Mouse (Mus musculus) E14TG2a.4 (cell line): Measurements from ENCODE around the gene Cenpe.
A peak's percentile ranks its signal among the peaks of the same experiment; 100 is the strongest.

ENCODE experiments used
- H3K27me3 ChIP-seq: 2 replicates; pipeline ENCODE4 v1.6.1; 2014; ENCODE audit warnings: low read length, control low read depth; ENCODE audit not compliant: insufficient read depth
- H3K36me3 ChIP-seq: 2 replicates; pipeline ENCODE4 v1.6.1; 2014; ENCODE audit warnings: low read length, control low read depth; ENCODE audit not compliant: insufficient read depth
- H3K4me1 ChIP-seq: replicated peaks from 2 replicates; pipeline ENCODE4 v1.6.1; 2014; ENCODE audit warnings: low read depth, low read length, control low read depth
- H3K4me3 ChIP-seq: replicated peaks from 2 replicates; pipeline ENCODE4 v1.5.1; 2014; ENCODE audit warnings: mild to moderate bottlenecking, low read length
- H3K9me3 ChIP-seq: 2 replicates; pipeline ENCODE4 v1.6.1; 2014; ENCODE audit warnings: low read length, control low read depth
- CTCF ChIP-seq: conservative IDR thresholded peaks from 2 replicates; pipeline ENCODE4 v1.5.1; 2014; ENCODE audit warnings: low read length
- NANOG ChIP-seq: IDR thresholded peaks from 2 replicates; pipeline ENCODE4 v1.6.1; 2014; ENCODE audit warnings: borderline replicate concordance, low read length, mixed read lengths
- POU5F1 ChIP-seq: IDR thresholded peaks from 2 replicates; pipeline ENCODE4 v1.6.1; 2014; ENCODE audit warnings: low read length, borderline replicate concordance

Gene Cenpe

DNA sequence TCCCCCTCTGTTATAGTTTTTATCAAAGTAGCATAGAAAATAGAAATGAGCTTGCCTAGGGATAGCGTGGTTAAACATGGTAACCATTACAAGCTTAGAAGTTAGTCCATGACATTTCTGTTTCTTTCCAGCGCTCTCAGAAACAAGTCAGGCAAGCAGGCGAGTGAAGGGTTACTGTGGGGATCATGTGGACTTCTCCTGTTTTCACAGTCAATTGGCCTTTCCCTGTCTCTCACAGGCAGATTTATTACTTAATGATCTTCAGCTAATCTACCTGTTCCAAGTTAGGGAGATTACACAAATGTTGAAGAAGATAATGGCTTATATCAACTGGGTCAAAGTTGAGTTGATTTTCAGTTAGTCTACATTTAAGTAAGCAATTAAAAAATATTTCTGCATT is 20.1 kb downstream of the Cenpe start:
- H3K9me3 ChIP-seq = peaks cover 9% of the 10 kb centered on the region
- peaks cover 91% of the 10 kb centered on the region for H3K36me3 ChIP-seq
- TF ChIP-seq NANOG (no peak), POU5F1 (no peak), CTCF (no peak)
- H3K4me1 ChIP-seq = no peaks in the 10 kb centered on the region
- no peak overlapping the region for H3K4me3 ChIP-seq
- H3K27me3 ChIP-seq = no peaks in the 10 kb centered on the region

DNA sequence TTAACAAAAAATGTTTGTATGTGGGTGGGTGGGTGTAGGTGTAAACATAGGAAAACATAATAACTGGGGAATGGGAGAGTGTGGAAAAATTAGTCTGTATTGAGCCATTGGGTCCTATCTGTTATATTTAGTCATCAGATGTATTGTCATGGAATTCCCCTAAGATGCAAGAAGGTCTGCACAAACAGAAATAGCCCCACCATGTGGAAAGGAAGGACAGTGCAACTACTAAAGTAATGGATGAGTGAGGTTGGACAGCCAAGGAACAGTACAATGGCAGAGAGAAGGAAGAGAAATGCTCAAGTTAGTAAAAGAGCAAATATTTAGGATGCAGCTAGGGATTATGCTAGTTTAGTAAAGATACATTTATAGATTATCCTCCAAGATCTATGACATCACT is 33.4 kb downstream of the Cenpe start:
- TF ChIP-seq NANOG = no peak
- peak; percentile 46 for TF ChIP-seq CTCF
- Histone ChIP-seq H3K27me3 (no peaks in the 10 kb centered on the region), H3K9me3 (no peaks in the 10 kb centered on the region), H3K4me1 (0 out of 2 replicates have a peak, but pooled peaks cover 4% of the 10 kb centered on the region), H3K36me3 (peaks cover 100% of the 10 kb centered on the region), H3K4me3 (no peak overlapping the region)

DNA sequence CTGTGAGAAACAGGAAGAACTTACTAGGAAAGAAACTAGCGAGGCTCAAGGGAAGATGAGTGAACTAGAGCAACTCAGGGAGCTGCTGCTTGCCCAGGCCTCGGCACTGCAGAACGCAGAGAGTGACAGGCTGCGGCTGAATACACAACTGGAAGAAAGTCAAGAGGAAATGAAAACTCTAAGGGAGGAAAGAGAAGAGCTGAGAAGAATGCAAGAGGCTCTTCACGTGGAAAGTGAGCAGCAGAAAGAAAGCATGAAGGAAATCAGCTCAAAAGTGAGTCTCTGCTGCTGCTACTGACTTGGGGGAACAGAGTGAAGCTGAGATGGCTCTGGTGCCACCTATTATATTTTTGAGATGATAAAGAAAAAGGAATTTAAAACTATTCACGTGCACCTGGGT is 34.5 kb downstream of the Cenpe start:
- H3K9me3 ChIP-seq = no peaks in the 10 kb centered on the region
- TF ChIP-seq CTCF = no peak
- no peak for TF ChIP-seq NANOG
- H3K27me3 ChIP-seq = no peaks in the 10 kb centered on the region
- H3K4me1 ChIP-seq = 0 out of 2 replicates have a peak, but pooled peaks cover 4% of the 10 kb centered on the region
- H3K36me3 ChIP-seq = peaks cover 100% of the 10 kb centered on the region
- H3K4me3 ChIP-seq = no peak overlapping the region

- Histone ChIP-seq H3K27me3 (no peaks in the 10 kb centered on the region), H3K4me3 (no peak overlapping the region), H3K36me3 (peaks cover 88% of the 10 kb centered on the region), H3K9me3 (no peaks in the 10 kb centered on the region), H3K4me1 (0 out of 2 replicates have a peak, but pooled peaks cover 4% of the 10 kb centered on the region)
- TF ChIP-seq NANOG (no peak), CTCF (no peak), POU5F1 (no peak)
These were observed 36.8 kb downstream of the Cenpe start for GRCm38 (mm10) chr3:135249104-135249503.

- no peak overlapping the region for H3K4me3 ChIP-seq
- TF ChIP-seq NANOG = no peak
- no peak for TF ChIP-seq CTCF
- no peak for TF ChIP-seq POU5F1
- no peaks in the 10 kb centered on the region for H3K9me3 ChIP-seq
- peaks cover 82% of the 10 kb centered on the region for H3K36me3 ChIP-seq
- 0 out of 2 replicates have a peak, but pooled peaks cover 4% of the 10 kb centered on the region for H3K4me1 ChIP-seq
- H3K27me3 ChIP-seq = no peaks in the 10 kb centered on the region
These were observed 39.5 kb downstream of the Cenpe start for GRCm38 (mm10) chr3:135251825-135252224.

GRCm38 (mm10) chr3:135254784-135255183 is 42.4 kb downstream of the Cenpe start:
- TF ChIP-seq NANOG (no peak), POU5F1 (no peak), CTCF (no peak)
- H3K9me3 ChIP-seq = no peaks in the 10 kb centered on the region
- no peaks in the 10 kb centered on the region for H3K27me3 ChIP-seq
- H3K4me3 ChIP-seq = no peak overlapping the region
- H3K36me3 ChIP-seq = peaks cover 82% of the 10 kb centered on the region
- 0 out of 2 replicates have a peak, but pooled peaks cover 4% of the 10 kb centered on the region for H3K4me1 ChIP-seq

DNA sequence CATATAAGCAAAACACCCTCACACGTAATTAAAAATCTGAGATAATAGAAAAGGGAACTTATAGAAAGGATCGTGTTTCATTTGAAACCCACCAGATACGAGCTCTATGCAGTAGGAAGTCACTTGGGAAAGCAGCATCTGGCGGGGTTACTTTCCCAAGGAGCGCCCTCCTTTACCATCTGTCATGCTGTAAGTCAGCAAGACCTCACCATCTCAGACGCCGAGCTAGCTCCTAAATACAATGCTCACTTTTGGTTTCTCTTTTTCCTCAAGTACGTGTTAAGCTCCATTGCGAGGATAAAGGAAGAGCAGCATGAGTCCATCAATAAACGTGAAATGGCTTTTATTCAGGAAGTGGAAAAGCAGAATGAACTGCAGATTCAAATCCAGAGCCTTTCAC is 46.6 kb downstream of the Cenpe start:
- Histone ChIP-seq H3K4me3 (no peak overlapping the region), H3K4me1 (no peaks in the 10 kb centered on the region), H3K9me3 (no peaks in the 10 kb centered on the region), H3K36me3 (peaks cover 91% of the 10 kb centered on the region), H3K27me3 (no peaks in the 10 kb centered on the region)
- TF ChIP-seq POU5F1 = no peak
- no peak for TF ChIP-seq NANOG
- no peak for TF ChIP-seq CTCF

- H3K4me1 ChIP-seq = no peaks in the 10 kb centered on the region
- H3K4me3 ChIP-seq = no peak overlapping the region
- no peaks in the 10 kb centered on the region for H3K27me3 ChIP-seq
- TF ChIP-seq CTCF (no peak), POU5F1 (no peak), NANOG (no peak)
- no peaks in the 10 kb centered on the region for H3K9me3 ChIP-seq
- H3K36me3 ChIP-seq = peaks cover 98% of the 10 kb centered on the region
These were observed 47.9 kb downstream of the Cenpe start for GRCm38 (mm10) chr3:135260233-135260632.

DNA sequence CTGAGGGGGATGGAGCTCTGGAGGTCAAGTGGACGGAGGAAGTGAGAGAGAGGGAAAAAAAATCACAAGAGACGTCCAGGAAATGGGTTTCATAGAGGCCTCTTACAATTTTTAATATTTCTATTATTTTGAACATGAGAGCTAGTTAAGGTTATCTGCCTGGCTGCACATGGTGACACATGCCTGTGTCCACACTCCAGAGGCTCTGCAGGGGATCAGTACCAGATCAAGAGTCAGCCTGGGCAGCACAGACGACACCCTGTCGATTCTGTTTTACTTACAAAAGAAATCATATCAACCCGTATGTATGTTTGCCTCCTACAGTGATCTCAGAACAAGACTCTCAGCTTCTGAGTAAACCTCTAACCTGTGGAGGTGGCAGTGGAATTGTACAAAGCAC is 56.3 kb downstream of the Cenpe start:
- no peak overlapping the region for H3K4me3 ChIP-seq
- no peaks in the 10 kb centered on the region for H3K4me1 ChIP-seq
- no peaks in the 10 kb centered on the region for H3K27me3 ChIP-seq
- no peaks in the 10 kb centered on the region for H3K9me3 ChIP-seq
- TF ChIP-seq CTCF = no peak
- no peak for TF ChIP-seq POU5F1
- no peak for TF ChIP-seq NANOG
- H3K36me3 ChIP-seq = peaks cover 98% of the 10 kb centered on the region
